Mouse (Mus musculus): Measurements from ENCODE around the gene Med13l. TPM values are rescaled to one million over a fixed set of nuclear protein-coding genes. Genes with fewer than 3 reads are reported as not detected.
A peak's percentile ranks its signal among the peaks of the same experiment; 100 is the strongest.

Gene Med13l
- total RNA-seq, 2 experiments from 2014 or later, result 21.5 to 25.6 TPM

GRCm38 (mm10) chr5:118590868-118591267 lies 30.4 kb downstream of the Med13l start:
- peak; percentile 33; the same call in 1 of the 2 replicates for ATAC-seq (ENCODE audit: poor library complexity, severe bottlenecking)

GRCm38 (mm10) chr5:118591826-118592499 lies 31.5 kb downstream of the Med13l start:
- ATAC-seq (ENCODE audit: poor library complexity, severe bottlenecking), result peak; percentile 49

DNA sequence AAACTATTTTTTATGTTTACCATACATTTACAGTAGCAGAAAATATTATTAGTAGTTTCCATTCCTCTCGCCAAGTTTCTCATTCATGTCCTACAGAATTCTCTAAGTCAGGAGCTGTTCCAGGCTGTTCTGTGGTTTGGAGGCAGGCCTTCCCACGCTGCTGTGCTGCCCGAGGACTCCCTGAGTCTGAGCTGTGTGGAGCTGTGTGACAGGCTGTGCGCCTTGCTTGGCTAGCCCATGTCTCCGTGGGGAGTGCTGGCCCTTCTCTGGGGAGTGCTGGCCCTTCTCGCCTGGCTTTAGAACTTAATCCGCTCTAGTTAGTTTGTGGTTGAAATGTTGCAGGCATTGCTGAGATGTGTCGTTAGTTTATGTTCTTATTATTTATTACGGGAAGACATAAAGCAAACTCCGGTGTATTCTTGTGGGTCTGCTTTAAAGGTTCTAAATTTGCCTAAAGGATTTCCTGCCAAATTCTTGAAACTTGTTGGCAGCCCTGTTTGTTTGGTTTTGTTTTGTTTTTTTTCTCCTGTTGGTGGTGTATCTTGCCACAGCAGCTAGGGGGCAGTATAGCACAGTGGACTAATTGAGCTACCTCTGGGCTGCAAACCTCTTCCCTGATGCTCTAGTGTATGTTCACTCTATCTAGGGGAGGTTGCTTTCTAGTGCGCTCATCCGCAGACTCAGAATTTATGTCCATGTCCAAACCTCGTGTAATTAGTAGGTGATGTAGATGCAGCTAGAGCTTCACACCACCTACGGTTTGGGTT lies 34.2 kb downstream of the Med13l start:
- peak; percentile 64 for ATAC-seq (ENCODE audit: poor library complexity, severe bottlenecking)

DNA sequence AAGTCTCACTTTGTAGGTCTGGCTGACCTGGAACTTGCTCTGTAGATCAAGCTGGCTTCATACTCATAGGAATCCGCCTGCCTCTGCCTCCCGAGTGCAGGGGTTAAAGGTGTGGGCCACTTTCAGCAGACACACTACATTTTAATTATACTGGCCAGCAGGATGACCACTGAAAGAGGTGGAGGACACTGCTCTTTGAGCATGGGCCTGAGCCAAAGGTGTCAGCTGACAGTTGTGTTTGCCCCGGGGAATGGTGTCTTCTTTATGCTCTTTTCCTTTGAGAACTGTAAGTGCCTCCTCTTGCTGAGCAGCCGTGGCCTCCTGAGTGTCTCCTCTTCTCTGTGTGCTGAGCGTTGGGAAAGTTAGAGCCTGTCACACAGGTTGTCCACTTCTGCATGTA lies 35.4 kb downstream of the Med13l start:
- no peak for ATAC-seq (ENCODE audit: poor library complexity, severe bottlenecking)

- no peak for ATAC-seq (ENCODE audit: poor library complexity, severe bottlenecking)
These were observed 36.1 kb downstream of the Med13l start for GRCm38 (mm10) chr5:118596452-118597092.

GRCm38 (mm10) chr5:118598601-118599000 lies 38.1 kb downstream of the Med13l start:
- ATAC-seq (ENCODE audit: poor library complexity, severe bottlenecking), result no peak

DNA sequence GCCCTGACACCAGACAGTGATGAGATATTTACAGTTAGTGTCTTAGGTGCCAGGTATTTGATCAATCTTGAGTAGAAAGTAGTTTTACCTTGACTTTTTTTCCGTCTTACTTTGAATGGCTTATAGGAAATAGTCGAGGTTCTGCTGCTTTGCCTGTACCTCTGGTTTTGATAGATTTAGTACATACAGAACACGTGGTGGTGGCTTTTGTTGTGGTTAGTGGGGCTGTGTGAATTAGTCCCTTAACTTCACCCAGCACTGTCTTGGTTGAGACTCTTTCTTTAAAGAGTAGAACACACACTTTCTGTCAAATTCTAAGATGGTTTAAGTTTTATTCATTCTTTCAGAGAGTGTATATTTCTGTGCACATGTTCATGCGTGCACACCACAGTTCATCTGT lies 41.0 kb downstream of the Med13l start:
- ATAC-seq (ENCODE audit: poor library complexity, severe bottlenecking), result no peak

GRCm38 (mm10) chr5:118602706-118603105 lies 42.2 kb downstream of the Med13l start:
- no peak for ATAC-seq (ENCODE audit: poor library complexity, severe bottlenecking)

DNA sequence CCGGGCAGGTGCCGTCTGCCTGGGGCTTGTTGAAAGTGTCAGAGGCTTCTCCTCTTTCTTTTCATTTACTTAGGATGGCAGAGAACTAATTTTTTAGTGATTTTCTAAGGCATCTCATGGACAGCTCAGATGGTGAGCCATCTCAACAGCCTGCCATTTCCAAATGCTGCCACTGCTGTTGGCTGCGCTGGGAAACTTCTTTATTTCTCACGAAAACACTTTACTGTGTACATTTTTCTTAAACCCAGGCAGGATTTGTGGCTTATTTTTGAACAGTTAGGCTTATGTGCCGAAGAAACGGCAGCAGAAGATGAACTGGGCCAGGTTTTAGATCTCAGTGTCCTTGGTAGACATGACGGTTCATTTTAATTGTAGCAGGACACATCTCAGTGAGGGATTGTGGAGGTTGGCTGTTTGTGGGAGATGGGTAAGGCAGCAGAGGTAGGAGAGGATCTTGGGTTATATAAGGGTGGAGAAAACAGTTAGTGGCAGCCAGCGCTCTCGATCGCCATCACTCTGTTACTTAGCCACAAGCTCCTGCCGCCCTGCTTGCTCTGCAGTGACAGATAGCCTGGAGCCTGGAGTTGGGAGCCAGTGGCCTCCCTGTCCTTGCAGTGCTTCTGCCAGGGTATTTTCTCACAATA lies 45.1 kb downstream of the Med13l start:
- ATAC-seq (ENCODE audit: poor library complexity, severe bottlenecking), result no peak

DNA sequence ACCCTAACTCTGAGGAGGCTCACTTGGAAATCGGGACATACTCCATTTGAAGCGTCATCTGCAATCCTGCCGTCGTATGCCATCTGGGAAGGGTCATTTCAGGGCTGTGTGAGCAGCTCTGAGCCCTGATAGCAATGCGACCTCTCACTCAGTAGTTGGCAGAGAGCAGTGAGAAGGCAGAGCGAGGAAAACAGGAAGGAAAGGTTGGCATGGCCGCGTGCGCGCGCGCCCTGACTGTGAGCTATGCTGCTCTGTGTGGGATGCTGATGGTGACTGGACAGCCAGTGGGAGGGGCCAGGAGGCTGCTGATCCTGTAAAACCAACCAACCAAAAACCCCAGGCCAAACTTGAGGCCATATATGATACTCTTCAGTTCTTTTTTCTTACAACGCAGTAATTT lies 46.2 kb downstream of the Med13l start:
- ATAC-seq (ENCODE audit: poor library complexity, severe bottlenecking), result peak; percentile 92

GRCm38 (mm10) chr5:118607900-118608299 lies 47.4 kb downstream of the Med13l start:
- ATAC-seq (ENCODE audit: poor library complexity, severe bottlenecking), result no peak

- no peak for ATAC-seq (ENCODE audit: poor library complexity, severe bottlenecking)
These were observed 50.0 kb downstream of the Med13l start for GRCm38 (mm10) chr5:118610468-118610867.

DNA sequence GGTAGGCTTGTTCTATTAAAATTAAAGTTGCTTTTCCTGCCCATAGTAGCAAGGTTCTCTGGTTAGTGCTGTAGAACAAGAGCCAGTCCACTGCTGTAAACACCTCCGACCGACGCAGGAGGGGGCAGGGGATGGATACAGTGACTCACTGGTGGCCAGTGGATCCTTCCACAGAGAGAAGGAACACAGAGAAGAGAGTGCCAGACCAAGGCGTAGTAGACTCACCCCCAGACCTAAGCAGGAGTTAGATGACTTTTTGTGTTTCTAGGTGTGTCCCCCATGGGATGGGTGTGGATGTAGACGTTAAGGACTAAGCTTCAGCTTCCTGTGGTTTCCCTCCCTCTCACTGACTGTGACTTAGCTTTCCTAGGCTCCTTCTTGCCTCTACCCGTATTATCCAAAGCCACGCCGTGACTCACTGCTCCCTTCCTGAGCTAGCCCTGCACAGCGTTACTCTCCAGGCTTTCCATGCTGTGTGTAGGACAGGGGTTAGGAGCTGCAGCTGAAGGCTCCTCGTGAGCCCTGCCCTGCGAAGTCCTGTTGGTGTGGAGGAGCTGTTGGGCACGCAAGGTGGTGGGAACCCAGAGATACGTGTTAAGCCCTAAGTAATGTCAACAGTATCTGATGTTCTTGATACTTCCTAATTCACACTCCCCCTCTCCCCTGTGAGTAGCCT lies 52.6 kb downstream of the Med13l start:
- ATAC-seq (ENCODE audit: poor library complexity, severe bottlenecking), result no peak

GRCm38 (mm10) chr5:118613704-118614103 lies 53.2 kb downstream of the Med13l start:
- ATAC-seq (ENCODE audit: poor library complexity, severe bottlenecking), result no peak

DNA sequence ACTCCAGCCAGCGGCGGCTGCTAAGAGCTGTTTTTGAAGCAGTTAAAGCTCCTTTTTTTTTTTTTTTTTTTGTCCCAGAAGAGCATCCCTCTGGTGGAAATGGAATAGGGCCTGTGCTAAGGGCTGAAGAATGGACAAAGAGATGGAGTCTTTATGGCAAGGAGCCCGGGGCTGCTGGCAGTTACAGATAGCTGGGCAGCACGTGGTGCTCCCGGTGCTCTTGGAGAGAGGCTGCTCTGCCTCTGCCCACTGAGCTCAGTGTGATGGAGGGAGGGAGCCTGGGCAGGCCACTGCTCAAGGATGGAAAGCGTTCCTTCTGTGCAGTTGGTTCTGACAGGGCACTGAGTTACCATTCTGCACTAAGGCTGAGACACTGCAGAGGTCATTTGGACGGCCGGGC lies 53.6 kb downstream of the Med13l start:
- ATAC-seq (ENCODE audit: poor library complexity, severe bottlenecking), result peak; percentile 36

DNA sequence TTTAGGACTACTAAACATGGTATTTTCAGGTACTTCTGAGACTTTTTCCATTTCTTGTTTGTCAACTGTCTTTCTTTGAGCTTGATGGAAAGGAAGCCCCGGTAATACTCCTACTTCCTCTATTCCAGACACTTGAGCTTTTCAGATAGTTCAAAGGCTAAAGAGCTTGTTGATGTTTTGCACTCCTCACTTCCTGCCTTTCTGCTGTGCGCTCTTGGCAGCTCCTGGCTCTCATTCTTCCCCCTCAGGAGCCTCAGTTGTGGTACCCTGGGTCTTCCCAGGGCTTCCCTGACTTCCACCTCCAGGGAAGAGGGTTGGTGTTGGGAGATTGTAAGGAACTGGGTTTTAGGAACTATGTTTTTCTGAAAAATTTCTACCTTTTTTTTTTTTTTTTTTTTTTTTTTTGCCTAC lies 54.1 kb downstream of the Med13l start:
- ATAC-seq (ENCODE audit: poor library complexity, severe bottlenecking), result peak; percentile 80

DNA sequence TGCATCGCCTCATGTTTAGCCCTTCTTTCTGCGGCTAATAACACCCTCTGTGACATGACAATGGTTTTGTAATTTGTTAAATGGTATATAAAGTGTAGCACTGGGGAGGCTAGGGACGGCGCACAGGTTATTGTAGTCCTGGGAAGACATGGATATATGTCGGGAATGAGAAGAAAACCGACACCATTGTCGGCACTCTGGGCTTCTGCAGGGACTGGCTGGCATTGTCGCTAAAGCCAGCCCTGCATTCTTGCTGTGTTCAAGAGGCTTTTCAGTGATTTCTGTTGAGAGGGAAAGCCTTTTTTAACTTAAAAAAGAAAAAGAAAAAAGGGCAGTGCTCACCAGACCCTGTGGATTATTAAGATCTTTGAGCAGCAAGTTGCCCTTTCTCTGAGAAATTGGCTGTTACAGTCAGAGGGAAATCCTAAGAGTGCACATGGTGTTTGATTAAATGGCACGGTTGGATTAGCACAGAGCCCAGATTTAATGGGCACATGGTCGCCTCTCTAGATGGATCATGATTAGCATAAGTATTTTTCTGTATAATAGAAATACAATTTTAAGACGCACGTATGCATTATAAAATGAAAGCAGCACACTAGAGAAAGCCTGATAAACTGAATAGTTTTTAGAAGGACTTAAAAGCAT lies 58.6 kb downstream of the Med13l start:
- ATAC-seq (ENCODE audit: poor library complexity, severe bottlenecking), result no peak

- ATAC-seq (ENCODE audit: poor library complexity, severe bottlenecking), result no peak
These were observed 59.3 kb downstream of the Med13l start for GRCm38 (mm10) chr5:118619801-118620200.

DNA sequence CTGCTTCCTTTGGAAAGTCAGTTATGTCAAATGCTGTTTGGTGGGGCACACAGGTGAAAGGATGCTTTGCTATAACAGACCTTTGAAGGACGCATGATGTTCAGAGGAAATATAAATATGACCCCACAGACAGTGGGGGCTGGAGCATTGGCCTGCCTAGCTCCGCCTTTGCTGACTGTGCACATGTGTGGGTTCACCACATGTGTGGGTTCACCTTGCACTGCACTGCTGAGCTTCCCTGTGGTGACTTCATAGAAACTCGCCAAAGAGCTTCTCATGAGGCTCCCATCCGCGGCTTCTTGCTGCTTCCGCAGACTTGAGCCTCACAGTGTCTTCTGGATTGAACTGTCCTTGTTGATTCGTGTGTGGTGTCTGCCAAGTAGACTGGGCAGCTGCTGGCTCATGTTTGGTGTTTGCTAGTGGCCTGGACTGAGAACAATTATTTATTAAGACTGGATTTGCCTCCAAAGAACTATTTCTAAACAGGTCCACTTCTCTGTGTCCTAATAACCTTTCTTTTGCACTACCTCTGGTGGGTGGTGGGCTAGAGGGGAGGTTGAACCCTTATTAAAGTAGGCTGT lies 59.9 kb downstream of the Med13l start:
- ATAC-seq (ENCODE audit: poor library complexity, severe bottlenecking), result no peak

DNA sequence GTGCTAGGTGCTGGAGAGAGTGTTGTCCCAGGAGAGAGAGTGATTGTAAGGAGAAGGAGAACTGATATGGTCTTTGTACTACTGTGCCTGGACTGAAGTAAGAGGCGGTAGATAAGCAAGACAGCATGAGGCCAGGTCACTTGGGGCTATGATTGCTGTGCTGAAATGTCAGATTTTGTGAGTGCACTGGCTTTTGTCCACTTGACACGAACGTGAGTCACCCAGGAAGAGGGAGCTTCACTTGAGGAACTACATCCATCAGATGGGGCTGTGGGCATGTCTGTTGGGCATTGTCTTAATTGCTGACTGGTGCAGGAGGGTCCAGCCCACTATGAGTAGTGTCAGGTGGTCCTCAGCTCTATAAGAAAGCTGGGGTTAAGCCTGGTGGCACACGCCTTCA lies 61.4 kb downstream of the Med13l start:
- no peak for ATAC-seq (ENCODE audit: poor library complexity, severe bottlenecking)

Data from megakaryocyte, adult 5-6 weeks (primary cell).